Mouse (Mus musculus): ENCODE measurements around the gene Ppp2r5c. TPM values are rescaled to one million over a fixed set of nuclear protein-coding genes. Genes with fewer than 3 reads are reported as not detected.

The Ppp2r5c gene
- polyA plus RNA-seq, 1 experiment from 2014 or later: 143 TPM

GRCm38 (mm10) chr12:110549437-110550112 is 102.7 kb downstream of the Ppp2r5c start:
- Histone ChIP-seq H3K9ac (ENCODE audit: low read depth, low read length) (no peak overlapping the region), H3K27me3 (replicated peaks; ENCODE audit: control insufficient read depth, insufficient read depth, low read length) (no peaks in the 10 kb centered on the region), H3K36me3 (ENCODE audit: control insufficient read depth, insufficient read depth) (peaks cover 79% of the 10 kb centered on the region), H3K4me1 (replicated peaks; ENCODE audit: control insufficient read depth, insufficient read depth, low read length) (no peaks in the 10 kb centered on the region), H3K9me3 (ENCODE audit: control insufficient read depth) (no peaks in the 10 kb centered on the region), H3K27ac (ENCODE audit: low read depth, low read length) (no peak overlapping the region), H3K4me3 (ENCODE audit: low read depth, low read length) (no peak overlapping the region), H3K4me2 (replicated peaks; ENCODE audit: low read depth) (no peak overlapping the region)
- no peak for ATAC-seq
- 79% methylated on average over 7 of the region's 7 CpGs for WGBS
- TF ChIP-seq CTCF (IDR thresholded peaks at IDR 0.05; ENCODE audit: low read depth): no peak

- Histone ChIP-seq H3K4me3 (ENCODE audit: low read depth, low read length) (no peak overlapping the region), H3K9ac (ENCODE audit: low read depth, low read length) (no peak overlapping the region), H3K27ac (ENCODE audit: low read depth, low read length) (no peak overlapping the region), H3K4me1 (replicated peaks; ENCODE audit: control insufficient read depth, insufficient read depth, low read length) (no peaks in the 10 kb centered on the region), H3K27me3 (replicated peaks; ENCODE audit: control insufficient read depth, insufficient read depth, low read length) (no peaks in the 10 kb centered on the region), H3K36me3 (ENCODE audit: control insufficient read depth, insufficient read depth) (peaks cover 86% of the 10 kb centered on the region), H3K9me3 (ENCODE audit: control insufficient read depth) (no peaks in the 10 kb centered on the region), H3K4me2 (replicated peaks; ENCODE audit: low read depth) (no peak overlapping the region)
- 90% methylated on average over 15 of the region's 15 CpGs for WGBS
- ATAC-seq: no peak
- TF ChIP-seq CTCF (IDR thresholded peaks at IDR 0.05; ENCODE audit: low read depth): no peak
Observed at GRCm38 (mm10) chr12:110550364-110550763, 103.4 kb downstream of the Ppp2r5c start.

- Histone ChIP-seq H3K4me2 (replicated peaks; ENCODE audit: low read depth) (no peak overlapping the region), H3K27me3 (replicated peaks; ENCODE audit: control insufficient read depth, insufficient read depth, low read length) (no peaks in the 10 kb centered on the region), H3K9me3 (ENCODE audit: control insufficient read depth) (no peaks in the 10 kb centered on the region), H3K9ac (ENCODE audit: low read depth, low read length) (no peak overlapping the region), H3K4me1 (replicated peaks; ENCODE audit: control insufficient read depth, insufficient read depth, low read length) (no peaks in the 10 kb centered on the region), H3K36me3 (ENCODE audit: control insufficient read depth, insufficient read depth) (peaks cover 86% of the 10 kb centered on the region), H3K4me3 (ENCODE audit: low read depth, low read length) (no peak overlapping the region), H3K27ac (ENCODE audit: low read depth, low read length) (no peak overlapping the region; the same call in 1 of the 2 replicates)
- no peak for ATAC-seq
- TF ChIP-seq CTCF (IDR thresholded peaks at IDR 0.05; ENCODE audit: low read depth): no peak
- 79% methylated on average over 13 of the region's 13 CpGs for WGBS
Observed at GRCm38 (mm10) chr12:110552113-110552512, 105.2 kb downstream of the Ppp2r5c start.

GRCm38 (mm10) chr12:110553362-110553761 is 106.4 kb downstream of the Ppp2r5c start:
- WGBS: 93% methylated on average over 5 of the region's 5 CpGs

GRCm38 (mm10) chr12:110555536-110556240 is 108.8 kb downstream of the Ppp2r5c start:
- no peak overlapping the region for H3K27ac ChIP-seq (ENCODE audit: low read depth, low read length)
- no peak overlapping the region for H3K4me3 ChIP-seq (ENCODE audit: low read depth, low read length)
- ATAC-seq: no peak; the same call in 1 of the 2 replicates
- no peaks in the 10 kb centered on the region for H3K4me1 ChIP-seq (replicated peaks; ENCODE audit: control insufficient read depth, insufficient read depth, low read length)
- no peak overlapping the region for H3K4me2 ChIP-seq (replicated peaks; ENCODE audit: low read depth)
- 93% methylated on average over 21 of the region's 21 CpGs for WGBS
- TF ChIP-seq CTCF (IDR thresholded peaks at IDR 0.05; ENCODE audit: low read depth): no peak
- no peaks in the 10 kb centered on the region for H3K9me3 ChIP-seq (ENCODE audit: control insufficient read depth)
- H3K9ac ChIP-seq (ENCODE audit: low read depth, low read length): no peak overlapping the region
- no peaks in the 10 kb centered on the region for H3K27me3 ChIP-seq (replicated peaks; ENCODE audit: control insufficient read depth, insufficient read depth, low read length)
- peaks cover 85% of the 10 kb centered on the region for H3K36me3 ChIP-seq (ENCODE audit: control insufficient read depth, insufficient read depth)

More at GRCm38 (mm10) chr12:110553362-110553761, 106.4 kb downstream of the Ppp2r5c start:
- no peak for ATAC-seq
- Histone ChIP-seq H3K4me2 (replicated peaks; ENCODE audit: low read depth) (no peak overlapping the region), H3K27me3 (replicated peaks; ENCODE audit: control insufficient read depth, insufficient read depth, low read length) (no peaks in the 10 kb centered on the region), H3K36me3 (ENCODE audit: control insufficient read depth, insufficient read depth) (peaks cover 83% of the 10 kb centered on the region), H3K27ac (ENCODE audit: low read depth, low read length) (no peak overlapping the region), H3K4me3 (ENCODE audit: low read depth, low read length) (no peak overlapping the region), H3K9me3 (ENCODE audit: control insufficient read depth) (no peaks in the 10 kb centered on the region), H3K4me1 (replicated peaks; ENCODE audit: control insufficient read depth, insufficient read depth, low read length) (no peaks in the 10 kb centered on the region), H3K9ac (ENCODE audit: low read depth, low read length) (no peak overlapping the region)
- TF ChIP-seq CTCF (IDR thresholded peaks at IDR 0.05; ENCODE audit: low read depth): no peak

GRCm38 (mm10) chr12:110556861-110557628 is 110.1 kb downstream of the Ppp2r5c start:
- TF ChIP-seq CTCF (IDR thresholded peaks at IDR 0.05; ENCODE audit: low read depth): no peak
- Histone ChIP-seq H3K27ac (ENCODE audit: low read depth, low read length) (no peak overlapping the region), H3K4me1 (replicated peaks; ENCODE audit: control insufficient read depth, insufficient read depth, low read length) (no peaks in the 10 kb centered on the region), H3K9ac (ENCODE audit: low read depth, low read length) (no peak overlapping the region), H3K9me3 (ENCODE audit: control insufficient read depth) (no peaks in the 10 kb centered on the region), H3K4me3 (ENCODE audit: low read depth, low read length) (no peak overlapping the region), H3K27me3 (replicated peaks; ENCODE audit: control insufficient read depth, insufficient read depth, low read length) (no peaks in the 10 kb centered on the region), H3K4me2 (replicated peaks; ENCODE audit: low read depth) (no peak overlapping the region), H3K36me3 (ENCODE audit: control insufficient read depth, insufficient read depth) (peaks cover 92% of the 10 kb centered on the region)
- 91% methylated on average over 18 of the region's 18 CpGs for WGBS
- no peak for ATAC-seq

All from intestine, postnatal 0 days (tissue).